Mouse (Mus musculus): Measurements from ENCODE around the gene Ncaph. TPM values are rescaled to one million over a fixed set of nuclear protein-coding genes. Genes with fewer than 3 reads are reported as not detected.
"Not testable (repeated sequence)": the region's sequence is repeated elsewhere in the genome, so short reads cannot be mapped to it uniquely, and the experiment has no call there.

Ncaph gene
- polyA plus RNA-seq, 1 experiment from 2014 or later: 113 TPM

DNA sequence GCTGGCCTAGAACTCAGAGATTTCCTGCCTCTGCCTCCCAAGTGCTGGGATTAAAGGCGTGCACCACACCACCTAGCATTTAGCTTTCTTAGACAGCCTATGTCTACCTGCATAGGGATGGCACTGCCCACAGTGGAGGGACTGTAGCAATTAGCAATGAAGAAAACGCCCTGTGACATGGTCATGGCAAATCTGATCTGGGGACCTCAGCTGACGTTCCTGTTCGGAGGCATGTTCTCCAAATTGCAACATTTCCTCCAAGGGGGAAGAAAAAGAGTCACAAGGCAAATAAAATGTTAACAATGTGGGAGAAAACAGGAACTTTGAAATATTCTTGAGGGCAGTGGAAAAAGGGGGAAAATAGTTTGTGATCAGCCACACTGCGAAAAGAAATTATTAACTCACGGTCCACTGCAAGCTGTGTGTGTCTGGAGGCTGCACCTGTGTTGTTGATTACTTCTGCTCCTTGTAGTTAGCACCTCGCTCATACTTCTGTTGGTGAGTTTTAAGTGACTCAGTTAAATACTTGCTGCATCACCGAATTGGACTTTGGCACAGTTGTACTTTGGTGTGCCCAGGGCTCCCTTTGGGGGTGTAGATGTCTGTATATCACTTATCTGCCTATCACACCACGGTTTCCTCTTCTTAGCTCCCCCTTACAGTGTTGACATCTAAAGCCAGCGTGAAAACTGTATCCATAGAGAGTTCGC lies 53.7 kb downstream of the Ncaph start:
- Histone ChIP-seq H3K4me2 (no peak overlapping the region), H3K27me3 (no peaks in the 10 kb centered on the region), H3K4me3 (no peak overlapping the region), H3K9ac (no peak overlapping the region), H3K36me3 (no peaks in the 10 kb centered on the region), H3K4me1 (no peaks in the 10 kb centered on the region), H3K9me3 (no peaks in the 10 kb centered on the region), H3K27ac (no peak overlapping the region)
- no peak for ATAC-seq (ENCODE audit: borderline replicate concordance, extremely low read depth, low FRiP score, low TSS enrichment)
- WGBS: 87% methylated on average over 11 of the region's 11 CpGs

DNA sequence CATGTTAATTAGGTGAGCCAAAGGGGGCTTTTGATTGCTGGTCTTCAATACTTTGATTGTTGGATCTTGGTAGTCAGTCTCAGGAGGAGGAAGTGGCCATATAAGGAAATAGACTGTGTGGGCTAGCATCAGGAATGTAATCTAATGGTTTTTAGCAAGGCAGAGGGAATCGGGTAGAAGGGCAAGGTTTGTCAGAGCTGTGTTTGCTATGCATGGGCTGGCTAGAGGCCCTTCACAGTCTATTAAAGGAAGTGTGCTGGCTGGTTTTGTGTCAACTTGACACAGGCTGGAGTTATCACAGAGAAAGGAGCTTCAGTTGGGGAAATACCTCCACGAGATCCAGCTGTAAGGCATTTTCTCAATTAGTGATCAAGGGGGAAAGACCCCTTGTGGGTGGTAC lies 54.7 kb downstream of the Ncaph start:
- H3K9me3 ChIP-seq; H3K4me1 ChIP-seq; H3K36me3 ChIP-seq; H3K4me2 ChIP-seq; H3K27me3 ChIP-seq; H3K9ac ChIP-seq; ATAC-seq (ENCODE audit: borderline replicate concordance, extremely low read depth, low FRiP score, low TSS enrichment); H3K27ac ChIP-seq; H3K4me3 ChIP-seq: not testable (repeated sequence)
- WGBS: 35% methylated on average over 2 of the region's 2 CpGs

DNA sequence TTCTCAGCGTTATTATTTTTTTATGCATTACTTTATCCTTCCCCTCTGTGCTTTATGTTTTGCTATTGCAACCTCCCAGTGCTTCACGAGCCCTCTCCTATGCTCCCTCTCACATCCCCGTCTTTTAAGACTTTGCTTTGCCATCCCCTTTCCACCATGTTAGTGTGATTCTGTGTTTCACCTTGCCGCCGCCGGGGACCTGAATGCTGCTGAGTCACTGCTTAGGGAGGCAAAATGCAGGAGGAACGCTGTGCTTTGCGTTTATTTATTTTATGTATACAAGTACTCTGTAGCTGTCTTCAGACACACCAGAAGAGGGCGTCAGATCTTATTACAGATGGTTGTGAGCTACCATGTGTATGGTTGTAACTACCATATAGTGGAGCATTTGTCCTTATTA lies 56.1 kb downstream of the Ncaph start:
- no peak overlapping the region for H3K4me3 ChIP-seq
- ATAC-seq (ENCODE audit: borderline replicate concordance, extremely low read depth, low FRiP score, low TSS enrichment): no peak
- H3K4me1 ChIP-seq: no peaks in the 10 kb centered on the region
- no peak overlapping the region for H3K27ac ChIP-seq
- WGBS: 66% methylated on average over 9 of the region's 9 CpGs
- no peaks in the 10 kb centered on the region for H3K36me3 ChIP-seq
- no peak overlapping the region for H3K9ac ChIP-seq
- no peak overlapping the region for H3K4me2 ChIP-seq
- no peaks in the 10 kb centered on the region for H3K9me3 ChIP-seq
- H3K27me3 ChIP-seq: no peaks in the 10 kb centered on the region

DNA sequence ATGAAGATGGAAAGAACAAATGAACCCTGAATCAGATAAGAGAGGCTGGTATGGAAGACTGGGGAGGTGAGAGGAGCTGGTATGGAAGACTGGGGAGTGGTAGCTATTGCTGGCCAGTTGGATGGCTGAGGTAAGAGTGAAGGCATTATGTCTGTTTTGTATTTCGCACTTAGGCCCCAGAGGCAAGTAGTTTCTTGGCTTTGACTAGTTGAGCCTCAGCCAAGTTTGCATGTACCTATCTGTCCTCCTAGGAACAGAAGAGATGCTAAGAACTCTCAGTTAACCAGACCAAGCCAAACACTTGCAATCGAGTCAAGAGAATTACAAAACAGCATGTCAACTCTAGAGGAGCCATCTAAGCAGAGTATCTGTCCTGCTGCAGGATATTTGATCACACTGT lies 59.6 kb downstream of the Ncaph start:
- Histone ChIP-seq H3K4me2 (no peak overlapping the region), H3K27ac (no peak overlapping the region), H3K4me1 (peaks cover 14% of the 10 kb centered on the region), H3K9ac (no peak overlapping the region), H3K9me3 (no peaks in the 10 kb centered on the region), H3K36me3 (no peaks in the 10 kb centered on the region), H3K27me3 (no peaks in the 10 kb centered on the region), H3K4me3 (no peak overlapping the region)
- WGBS: 91% methylated on average over 2 of the region's 2 CpGs
- ATAC-seq (ENCODE audit: borderline replicate concordance, extremely low read depth, low FRiP score, low TSS enrichment): no peak

DNA sequence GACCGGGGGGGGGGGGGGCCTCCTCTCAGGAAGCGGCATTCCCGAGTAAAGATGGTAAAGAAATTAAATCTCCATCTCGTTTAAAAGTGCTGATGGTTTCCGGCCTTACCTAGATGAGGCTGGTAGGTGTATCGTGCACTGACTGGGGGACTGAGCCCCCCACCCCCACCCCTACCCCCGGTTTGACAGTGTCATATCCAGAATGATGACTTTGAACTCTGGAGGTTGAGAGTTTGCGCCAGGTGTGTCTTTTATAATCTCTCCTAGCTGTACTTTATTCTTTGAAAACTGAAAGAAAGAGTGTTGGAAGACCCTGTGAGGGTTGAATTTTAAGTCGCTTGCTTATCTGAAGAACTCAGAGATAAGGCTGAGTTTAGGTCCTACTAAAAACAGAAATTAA lies 62.9 kb downstream of the Ncaph start:
- H3K9me3 ChIP-seq: no peaks in the 10 kb centered on the region
- H3K9ac ChIP-seq: peak overlapping the region; percentile 82
- H3K36me3 ChIP-seq: peaks cover 13% of the 10 kb centered on the region
- H3K27ac ChIP-seq: peak overlapping the region; percentile 76
- 9% methylated on average over 9 of the region's 9 CpGs for WGBS
- ATAC-seq (ENCODE audit: borderline replicate concordance, extremely low read depth, low FRiP score, low TSS enrichment): peak; percentile 44; the same call in 1 of the 2 replicates
- H3K4me2 ChIP-seq: peak overlapping the region; percentile 79
- H3K27me3 ChIP-seq: no peaks in the 10 kb centered on the region
- peak overlapping the region; percentile 88 for H3K4me3 ChIP-seq
- peaks cover 14% of the 10 kb centered on the region for H3K4me1 ChIP-seq

DNA sequence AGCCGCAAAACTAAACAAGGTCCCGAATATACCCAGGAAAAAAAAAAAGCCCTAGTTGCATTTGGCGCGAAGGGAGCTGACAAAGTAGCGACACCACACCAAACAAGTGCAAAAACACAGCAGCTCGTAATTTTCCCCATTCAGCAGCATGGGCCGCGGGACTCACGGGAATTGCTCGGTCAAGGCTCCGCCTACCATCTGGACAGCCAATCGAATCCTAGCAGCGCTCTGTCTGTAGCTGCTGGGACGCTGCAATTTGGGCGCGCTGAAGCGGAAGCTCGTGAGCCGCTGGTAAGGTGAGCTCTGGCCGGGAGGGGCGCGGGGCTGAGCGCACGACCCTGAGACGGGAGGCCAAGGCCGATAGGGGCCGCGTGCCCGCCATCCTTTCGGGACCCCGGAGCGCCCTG lies 63.3 kb downstream of the Ncaph start, which contains the start of gene Blvra:
Gene Blvra (plus strand): TSS at position 231 of the 407 bp plus-strand sequence.
- Histone ChIP-seq H3K4me1 (peaks cover 14% of the 10 kb centered on the region), H3K4me3 (peak within 1 kb of the TSS; percentile 88), H3K36me3 (peaks cover 13% of the 10 kb centered on the region), H3K9me3 (no peaks in the 10 kb centered on the region), H3K27me3 (no peaks in the 10 kb centered on the region), H3K9ac (peak within 1 kb of the TSS; percentile 82), H3K27ac (peak within 1 kb of the TSS; percentile 76), H3K4me2 (peak within 1 kb of the TSS; percentile 79)
- peak; percentile 100 for ATAC-seq (ENCODE audit: borderline replicate concordance, extremely low read depth, low FRiP score, low TSS enrichment)
- under 1% methylated on average over 31 of the region's 32 CpGs for WGBS

DNA sequence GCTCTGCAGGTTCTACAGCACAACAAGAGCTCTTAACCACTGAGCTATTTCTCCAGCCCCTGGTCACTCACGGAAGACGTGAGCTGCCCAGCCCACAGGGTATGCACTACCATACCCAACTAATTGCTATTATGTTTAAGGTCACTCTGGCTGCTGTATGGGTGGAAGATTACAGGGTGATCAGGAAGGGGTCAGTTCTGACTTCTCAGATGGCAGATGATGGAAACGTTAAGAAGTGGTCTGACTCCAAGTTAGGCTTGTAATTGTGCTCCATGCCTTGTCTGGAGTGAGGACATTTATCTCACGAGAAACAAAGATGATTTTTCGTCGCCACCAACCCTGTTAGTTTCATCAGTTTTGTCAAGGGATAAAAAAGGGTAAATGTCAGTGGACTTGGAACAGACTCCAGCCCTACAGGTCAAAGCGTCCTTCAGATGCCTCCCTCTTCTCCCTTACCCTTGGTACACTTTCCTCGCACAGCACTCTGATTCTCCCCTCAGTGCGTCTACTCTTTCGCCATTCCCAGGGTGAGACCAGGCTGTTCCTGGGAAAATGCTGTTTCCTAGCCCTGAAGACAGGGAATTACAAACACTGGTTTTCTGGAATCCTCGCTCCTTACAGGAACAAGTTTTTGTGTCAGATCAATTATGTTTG lies 63.8 kb downstream of the Ncaph start:
- H3K9ac ChIP-seq: peak overlapping the region; percentile 82
- WGBS: 15% methylated on average over 11 of the region's 11 CpGs
- no peaks in the 10 kb centered on the region for H3K9me3 ChIP-seq
- H3K4me1 ChIP-seq: peaks cover 14% of the 10 kb centered on the region
- H3K27ac ChIP-seq: no peak overlapping the region
- no peak for ATAC-seq (ENCODE audit: borderline replicate concordance, extremely low read depth, low FRiP score, low TSS enrichment)
- peak overlapping the region; percentile 79 for H3K4me2 ChIP-seq
- H3K36me3 ChIP-seq: peaks cover 13% of the 10 kb centered on the region
- no peaks in the 10 kb centered on the region for H3K27me3 ChIP-seq
- peak overlapping the region; percentile 88 for H3K4me3 ChIP-seq

DNA sequence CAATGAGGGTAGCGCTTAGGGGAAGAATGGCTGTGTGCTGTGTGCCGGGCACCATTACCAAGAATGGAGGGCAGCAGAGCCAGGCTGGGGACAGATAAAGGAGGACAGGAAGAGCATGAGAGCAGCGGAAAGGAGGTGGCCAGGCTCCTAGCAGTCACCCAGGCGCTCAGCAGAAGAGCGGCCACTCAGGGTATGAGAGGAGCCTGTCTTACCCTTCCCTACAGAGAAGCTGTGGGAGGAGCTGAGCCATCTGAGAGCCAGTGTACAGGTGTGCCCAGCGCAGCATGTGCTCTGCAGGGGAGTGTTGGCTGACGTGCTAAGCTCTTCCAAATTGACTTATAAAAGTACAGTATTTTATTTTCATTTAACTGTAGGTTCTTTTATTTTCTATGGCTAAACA lies 64.9 kb downstream of the Ncaph start:
- no peak overlapping the region for H3K27ac ChIP-seq
- no peak overlapping the region for H3K4me2 ChIP-seq
- 72% methylated on average over 7 of the region's 7 CpGs for whole genome bisulfite sequencing
- ATAC-seq (ENCODE audit: borderline replicate concordance, extremely low read depth, low FRiP score, low TSS enrichment): no peak
- no peak overlapping the region for H3K4me3 ChIP-seq
- H3K9me3 ChIP-seq: no peaks in the 10 kb centered on the region
- H3K36me3 ChIP-seq: peaks cover 13% of the 10 kb centered on the region
- no peaks in the 10 kb centered on the region for H3K27me3 ChIP-seq
- H3K4me1 ChIP-seq: peaks cover 14% of the 10 kb centered on the region
- no peak overlapping the region for H3K9ac ChIP-seq

DNA sequence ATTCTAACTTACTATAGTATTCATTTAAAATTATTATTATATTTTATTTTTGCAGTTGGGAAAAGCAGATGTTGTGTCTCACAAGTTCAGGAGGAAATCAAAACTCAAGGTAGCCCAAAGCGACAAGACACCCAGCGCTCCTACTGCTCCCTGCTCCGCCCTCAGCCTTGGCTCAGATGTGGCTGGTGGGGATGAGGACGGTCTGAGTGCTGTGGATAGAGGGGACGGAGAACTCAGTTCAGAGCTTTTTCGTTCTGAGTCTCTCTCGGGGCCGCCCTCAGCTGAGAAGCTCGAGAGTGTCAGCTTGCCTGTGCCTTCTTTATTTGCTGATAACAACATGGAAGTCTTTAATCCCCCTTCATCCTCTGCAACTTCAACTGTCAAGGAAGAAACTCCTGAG lies 72.3 kb downstream of the Ncaph start:
- Histone ChIP-seq H3K27me3 (no peaks in the 10 kb centered on the region), H3K4me2 (no peak overlapping the region), H3K27ac (no peak overlapping the region), H3K4me3 (no peak overlapping the region), H3K36me3 (peaks cover 49% of the 10 kb centered on the region), H3K9me3 (no peaks in the 10 kb centered on the region), H3K4me1 (no peaks in the 10 kb centered on the region), H3K9ac (no peak overlapping the region)
- WGBS: 91% methylated on average over 9 of the region's 9 CpGs
- ATAC-seq (ENCODE audit: borderline replicate concordance, extremely low read depth, low FRiP score, low TSS enrichment): no peak

Other genes starting within 250 kb of the Ncaph start
- gene Sppl2a, start 200.7 kb downstream of the Ncaph start, polyA plus RNA-seq (2015; fragmentation: Nextera tagmentation; extraction: Ambion mirVana): 40.7 and 42.1 TPM in 2 replicates
- 9.1 and 11.3 TPM in 2 replicates for gene Ap4e1, start 125.2 kb downstream of the Ncaph start, polyA plus RNA-seq (2015; fragmentation: Nextera tagmentation; extraction: Ambion mirVana)
- 52.9 and 54.2 TPM in 2 replicates for gene Blvra, start 63.3 kb downstream of the Ncaph start, polyA plus RNA-seq (2015; fragmentation: Nextera tagmentation; extraction: Ambion mirVana)
- 28.5 and 29.5 TPM in 2 replicates for gene Itpripl1, start 9.5 kb upstream of the Ncaph start, polyA plus RNA-seq (2015; fragmentation: Nextera tagmentation; extraction: Ambion mirVana)
- 1.7 and 1.9 TPM in 2 replicates for gene 1810024B03Rik, start 74.3 kb upstream of the Ncaph start, polyA plus RNA-seq (2015; fragmentation: Nextera tagmentation; extraction: Ambion mirVana)
- gene Snrnp200, start 74.4 kb upstream of the Ncaph start, polyA plus RNA-seq (2015; fragmentation: Nextera tagmentation; extraction: Ambion mirVana): 53.8 and 54.0 TPM in 2 replicates
- gene Ciao1, start 113.9 kb upstream of the Ncaph start, polyA plus RNA-seq (2015; fragmentation: Nextera tagmentation; extraction: Ambion mirVana): 64.4 and 67.9 TPM in 2 replicates
- 27.8 and 30.9 TPM in 2 replicates for gene Tmem127, start 114.0 kb upstream of the Ncaph start, polyA plus RNA-seq (2015; fragmentation: Nextera tagmentation; extraction: Ambion mirVana)
- gene Stard7, start 136.3 kb upstream of the Ncaph start, polyA plus RNA-seq (2015; fragmentation: Nextera tagmentation; extraction: Ambion mirVana): 68.6 and 71.0 TPM in 2 replicates
- gene Dusp2, start 202.2 kb upstream of the Ncaph start, polyA plus RNA-seq (2015; fragmentation: Nextera tagmentation; extraction: Ambion mirVana): 13.0 and 13.1 TPM in 2 replicates
- gene Astl, start 204.7 kb upstream of the Ncaph start, polyA plus RNA-seq (2015; fragmentation: Nextera tagmentation; extraction: Ambion mirVana): not detected in 2 replicates
- 0.18 and 0.41 TPM in 2 replicates for gene Adra2b, start 229.3 kb upstream of the Ncaph start, polyA plus RNA-seq (2015; fragmentation: Nextera tagmentation; extraction: Ambion mirVana)

All from lung, embryonic 15.5 days (tissue).